Mouse (Mus musculus) thymus, postnatal 25 days (tissue): ENCODE measurements around the gene 5031439G07Rik.
A peak's percentile ranks its signal among the peaks of the same experiment; 100 is the strongest.
"Not testable (repeated sequence)": the region's sequence is repeated elsewhere in the genome, so short reads cannot be mapped to it uniquely, and the experiment has no call there.

Source experiments
- DNase-seq: peaks from one replicate; pipeline ENCODE4 v3.0.0; 2022

Gene 5031439G07Rik

GRCm38 (mm10) chr15:84948990-84949389 is 39.4 kb downstream of the 5031439G07Rik start:
- DNase-seq: no peak

- DNase-seq: no peak
Observed at GRCm38 (mm10) chr15:84944319-84944718, 44.0 kb downstream of the 5031439G07Rik start.

- DNase-seq: no peak
Observed at GRCm38 (mm10) chr15:84942647-84943285, 45.6 kb downstream of the 5031439G07Rik start.

GRCm38 (mm10) chr15:84940102-84940501 is 48.2 kb downstream of the 5031439G07Rik start:
- no peak for DNase-seq

- DNase-seq: no peak
Observed at GRCm38 (mm10) chr15:84934901-84935300, 53.5 kb downstream of the 5031439G07Rik start.

- DNase-seq: no peak
Observed at GRCm38 (mm10) chr15:84932351-84932750, 56.0 kb downstream of the 5031439G07Rik start.

GRCm38 (mm10) chr15:84925495-84926018 is 62.8 kb downstream of the 5031439G07Rik start:
- DNase-seq: peak; percentile 13

- peak; percentile 8 for DNase-seq
Observed at GRCm38 (mm10) chr15:84924781-84925315, 63.5 kb downstream of the 5031439G07Rik start.

- DNase-seq: no peak
Observed at GRCm38 (mm10) chr15:84923508-84924181, 64.7 kb downstream of the 5031439G07Rik start.

- peak; percentile 98 for DNase-seq
Observed at GRCm38 (mm10) chr15:84922884-84923507, 65.4 kb downstream of the 5031439G07Rik start, which contains the start of gene Nup50. Gene Nup50, plus strand, starts transcription at chr15:84923411.

GRCm38 (mm10) chr15:84919938-84920337 is 68.4 kb downstream of the 5031439G07Rik start, which contains the start of gene Gm29666:
Gene Gm29666, minus strand, starts transcription at chr15:84920038.
- DNase-seq: no peak

- no peak for DNase-seq
Observed at GRCm38 (mm10) chr15:84913201-84913600, 75.2 kb downstream of the 5031439G07Rik start.

GRCm38 (mm10) chr15:84903843-84904385 is 84.4 kb downstream of the 5031439G07Rik start:
- no peak for DNase-seq

GRCm38 (mm10) chr15:84898077-84898476 is 90.3 kb downstream of the 5031439G07Rik start:
- DNase-seq: no peak

GRCm38 (mm10) chr15:84896664-84897063 is 91.7 kb downstream of the 5031439G07Rik start:
- DNase-seq: peak; percentile 1

- not testable (repeated sequence) for DNase-seq
Observed at GRCm38 (mm10) chr15:84896216-84896615, 92.1 kb downstream of the 5031439G07Rik start.
